Mouse (Mus musculus): ENCODE data around the gene Trip13.

Gene Trip13

DNA sequence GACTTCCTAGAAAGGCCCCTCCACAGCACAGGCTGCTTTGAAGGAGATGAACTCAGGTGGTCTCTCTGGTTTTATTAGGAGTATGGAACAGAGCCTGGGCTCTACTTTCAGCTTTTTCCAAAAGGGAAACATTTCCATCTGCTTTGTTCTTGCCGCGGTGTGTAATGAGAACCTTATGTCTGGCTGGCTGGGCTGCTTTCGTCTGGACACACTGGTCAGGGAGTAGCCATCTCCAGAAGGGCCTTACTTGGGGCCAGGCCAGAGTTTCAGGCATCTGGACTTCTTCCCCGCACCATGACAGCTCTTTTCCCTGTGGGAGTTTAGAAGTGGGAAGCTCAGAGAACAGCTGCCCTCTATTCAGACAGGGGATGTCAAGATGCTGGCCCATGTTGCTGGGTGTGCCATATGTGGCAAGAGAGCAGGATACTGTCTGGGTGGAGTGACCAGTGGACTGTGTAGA, 50.1 kb downstream of the Trip13 start:
- in situ Hi-C loops (cut with MboI), result no loop called here

DNA sequence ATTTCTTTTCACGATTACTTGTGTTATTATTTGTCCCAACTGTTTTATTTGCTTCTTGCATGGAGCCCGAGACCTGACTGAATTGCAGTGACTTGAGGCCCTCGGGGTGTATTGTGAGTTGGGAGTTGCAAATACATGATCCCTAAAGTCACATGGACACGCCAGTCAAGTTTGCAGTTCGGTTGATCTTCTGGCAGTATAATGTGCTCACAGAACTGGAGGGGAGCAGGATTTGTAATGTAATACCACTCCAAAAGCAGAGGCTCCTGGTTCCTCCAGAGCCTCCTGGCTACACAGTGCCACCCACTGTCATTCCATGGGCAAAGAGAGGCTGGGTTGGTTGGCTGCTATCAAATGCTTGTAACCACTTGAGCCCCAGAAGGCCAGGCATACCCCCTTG, 51.0 kb downstream of the Trip13 start:
- in situ Hi-C loops (cut with MboI), result no loop called here

GRCm38 (mm10) chr13:73886066-73886465, 51.5 kb downstream of the Trip13 start:
- in situ Hi-C loops (cut with MboI), result no loop called here

DNA sequence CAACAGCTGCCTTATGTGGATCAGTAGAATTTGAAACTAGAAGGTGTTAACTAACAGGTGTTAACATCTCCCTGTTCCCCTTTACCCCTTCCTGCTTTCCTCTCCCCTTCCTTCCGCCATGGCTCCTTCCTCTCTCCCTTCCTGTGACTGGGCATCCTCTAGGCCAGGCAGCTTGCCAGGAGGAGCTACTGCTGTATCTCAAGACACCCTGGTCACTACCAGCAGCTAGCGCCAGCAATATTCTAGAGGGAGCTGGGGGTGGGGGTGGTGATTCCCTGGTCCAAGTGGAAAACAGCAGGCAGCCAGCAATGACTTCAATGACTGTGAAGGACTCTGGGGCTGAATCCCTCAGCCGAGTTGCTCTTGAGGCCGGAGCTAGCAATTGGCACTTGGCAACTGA, 51.9 kb downstream of the Trip13 start:
- in situ Hi-C loops (cut with MboI), result no loop called here

- in situ Hi-C loops (cut with MboI), result no loop called here
These were observed 56.2 kb downstream of the Trip13 start for GRCm38 (mm10) chr13:73881347-73881746.

DNA sequence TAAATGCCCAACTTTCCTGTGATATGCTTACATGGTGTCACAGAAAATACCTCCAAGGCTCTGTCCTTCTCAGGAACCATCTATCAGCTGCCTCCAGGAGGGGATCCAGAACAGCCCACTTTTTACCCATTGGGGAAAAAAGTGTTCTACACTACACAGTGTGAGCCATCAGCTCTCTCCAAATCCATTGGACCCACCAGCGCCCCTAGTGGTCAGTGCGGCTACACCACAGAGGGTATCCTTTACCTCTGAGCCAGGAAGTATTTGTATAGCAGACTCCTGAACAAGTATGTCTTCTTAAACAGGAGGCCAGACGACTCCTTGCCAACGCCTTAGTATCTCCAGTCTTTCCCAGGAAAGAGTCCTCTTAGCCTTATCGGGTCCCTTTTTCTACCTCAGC, 57.8 kb downstream of the Trip13 start:
- in situ Hi-C loops (cut with MboI), result no loop called here

- in situ Hi-C loops (cut with MboI), result no loop called here
These were observed 65.4 kb downstream of the Trip13 start for GRCm38 (mm10) chr13:73872159-73872558.

Measured in mature B cell (primary cell).